ENCODE assay signal across 8 mouse cellular contexts in genomic region chr19:44284025-44284695, GRCm38 (mm10). TPM values are rescaled to one million over a fixed set of nuclear protein-coding genes. Genes with fewer than 3 reads are reported as not detected.
DNase-seq lines count a peak whose midpoint lies in the region.

No protein-coding gene starts in this region.

- H3K36me3 ChIP-seq in megakaryocyte, embryonic 14.5 days (replicated peaks; ENCODE audit: low read length): peaks cover 2% of the 10 kb centered on the region

- H3K4me3 ChIP-seq in megakaryocyte, embryonic 14.5 days (replicated peaks): peak overlapping the region; percentile 95

- peaks cover 85% of the 10 kb centered on the region for H3K4me1 ChIP-seq in megakaryocyte, embryonic 14.5 days

- H3K9me3 ChIP-seq in megakaryocyte, embryonic 14.5 days: no peaks in the 10 kb centered on the region

- peak; percentile 95 to 96 for DNase-seq in adrenal gland, adult (ENCODE audit: inconsistent age in 2 of 2, low spot score in 1 of 2)
- DNase-seq in embryo, embryonic 10 days (ENCODE audit: low spot score): peak; percentile 96
- peak; percentile 80 for DNase-seq in gastrocnemius, postnatal 10 days
- peak; percentile 95 for DNase-seq in induced T-regulatory cell, adult 2 months (ENCODE audit: low read depth)
- peak; percentile 86 to 91 for DNase-seq in left cerebral cortex, adult 9 months (ENCODE audit: low spot score in 2 of 2)
- DNase-seq in right cerebral cortex, adult 2 months (ENCODE audit: low spot score in 2 of 2): peak; percentile 88 to 93
- peak; percentile 74 for DNase-seq in urinary bladder, postnatal 10 days (ENCODE audit: low spot score)

- no peaks in the 10 kb centered on the region for H3K27me3 ChIP-seq in megakaryocyte, embryonic 14.5 days (replicated peaks)

RNA-seq across cellular contexts. Expression of gene Scd2, which starts 9.3 kb away (rescaled TPM):
- 10 to 100 TPM; 55.2 to 56.7 TPM for total RNA-seq in gastrocnemius, postnatal 10 days (2021)
- polyA plus RNA-seq in megakaryocyte, embryonic 14.5 days (2012; ENCODE audit: insufficient read depth, low replicate concordance): 6.4 and 14.5 TPM in 2 replicates

RNA-seq across cellular contexts. Expression of gene Scd4, which starts 48.7 kb away (rescaled TPM):
- total RNA-seq in gastrocnemius, postnatal 10 days (2021): under 1 TPM; 0.33 to 0.61 TPM
- polyA plus RNA-seq in megakaryocyte, embryonic 14.5 days (2012; ENCODE audit: insufficient read depth, low replicate concordance): not detected in 2 replicates

Comparison
In these comparisons a context has a peak if more than half of its experiments do, and no peak if none do; other contexts are left out.
1. Peak in every context shown above with its lines: DNase-seq and H3K4me3 ChIP-seq.